Mouse (Mus musculus) embryonic fibroblast, embryonic 13.5 days (primary cell): ENCODE measurements around the gene Irf2bp2.

ENCODE experiments used
- CTCF ChIP-seq: IDR thresholded peaks from 2 replicates; pipeline ENCODE4 v1.5.1; 2011; ENCODE audit warnings: mild to moderate bottlenecking, control low read depth, low read length, moderate library complexity, borderline replicate concordance; ENCODE audit not compliant: insufficient read depth
- POLR2A ChIP-seq: IDR thresholded peaks from 2 replicates; pipeline ENCODE4 v1.6.1; 2011; ENCODE audit warnings: low read depth, mild to moderate bottlenecking, control low read depth, low read length, moderate library complexity

DNA sequence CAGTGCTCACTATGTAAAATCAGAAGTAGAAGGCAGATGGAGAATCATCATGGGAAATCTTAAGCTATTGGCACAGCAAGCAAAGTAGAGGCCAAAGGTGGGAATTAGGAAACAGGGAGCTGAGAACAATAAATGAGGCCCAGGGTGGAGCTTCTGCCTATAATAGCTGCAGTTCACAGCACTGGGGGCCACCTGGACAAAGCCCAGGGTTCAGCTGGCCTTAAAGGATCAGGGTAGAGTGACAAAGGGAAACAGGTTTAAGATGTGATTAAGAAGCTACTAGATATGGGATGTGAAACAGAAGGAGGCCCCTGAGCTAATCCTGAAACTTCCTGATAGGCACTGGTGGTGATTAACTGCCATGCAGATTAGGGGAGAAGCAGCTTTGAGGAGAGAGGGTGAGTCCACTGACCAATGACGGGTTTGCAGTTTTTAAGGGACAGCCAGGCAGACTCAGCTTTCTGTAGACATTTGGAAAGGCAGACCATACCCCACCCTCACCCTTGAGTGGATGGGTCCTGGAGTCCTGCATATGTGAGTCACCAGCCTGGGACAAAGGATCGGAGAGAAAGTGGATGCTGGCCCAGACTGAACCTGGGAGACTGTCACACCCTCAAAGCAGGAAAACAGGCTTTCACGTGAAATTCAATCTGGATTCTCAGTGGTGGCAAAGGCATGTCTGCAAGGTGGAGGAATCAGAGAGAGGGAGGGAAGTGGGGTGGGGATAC, 47.9 kb upstream of the Irf2bp2 start:
- TF ChIP-seq CTCF (no peak), POLR2A (no peak)
